Mouse (Mus musculus) intestine, postnatal 0 days (tissue): ENCODE data around the gene Ccl24. TPM values are rescaled to one million over a fixed set of nuclear protein-coding genes. Genes with fewer than 3 reads are reported as not detected.
"Not testable (repeated sequence)": the region's sequence is repeated elsewhere in the genome, so short reads cannot be mapped to it uniquely, and the experiment has no call there.

Source experiments
- ATAC-seq: fragments of 200-750 bp; cut with Nextera tagmentation; 2 replicates; pipeline ENCODE4 v1.8.0; 2017; ENCODE audit warnings: mild to moderate bottlenecking, moderate TSS enrichment, moderate library complexity
- H3K27ac ChIP-seq: fragments of 300-500 bp; sonication (generic); 2 replicates; pipeline ENCODE4 v1.5.1; 2014; ENCODE audit warnings: mild to moderate bottlenecking, low read depth, low read length, moderate library complexity
- H3K27me3 ChIP-seq: fragments of 300-500 bp; sonication (generic); replicated peaks from 2 replicates; pipeline ENCODE4 v1.6.1; 2014; ENCODE audit warnings: low read length, mixed read lengths; ENCODE audit not compliant: control insufficient read depth, insufficient read depth
- H3K36me3 ChIP-seq: fragments of 300-500 bp; sonication (generic); 2 replicates; pipeline ENCODE4 v1.6.1; 2014; ENCODE audit warnings: mild to moderate bottlenecking, moderate library complexity; ENCODE audit not compliant: control insufficient read depth, insufficient read depth
- H3K4me1 ChIP-seq: fragments of 300-500 bp; sonication (generic); replicated peaks from 2 replicates; pipeline ENCODE4 v1.6.1; 2014; ENCODE audit warnings: antibody characterized with exemption, low read length, mixed read lengths; ENCODE audit not compliant: control insufficient read depth, insufficient read depth
- H3K4me2 ChIP-seq: fragments of 300-500 bp; sonication (generic); replicated peaks from 2 replicates; pipeline ENCODE4 v1.6.1; 2014; ENCODE audit warnings: low read depth, mild to moderate bottlenecking, moderate library complexity
- H3K4me3 ChIP-seq: fragments of 300-500 bp; sonication (generic); 2 replicates; pipeline ENCODE4 v1.5.1; 2014; ENCODE audit warnings: low read depth, low read length
- H3K9ac ChIP-seq: fragments of 300-500 bp; sonication (generic); 2 replicates; pipeline ENCODE4 v1.6.1; 2014; ENCODE audit warnings: mild to moderate bottlenecking, low read depth, low read length
- H3K9me3 ChIP-seq: fragments of 300-500 bp; sonication (generic); 2 replicates; pipeline ENCODE4 v1.6.1; 2016; ENCODE audit warnings: mixed run types; ENCODE audit not compliant: control insufficient read depth
- CTCF ChIP-seq: sonication (generic); IDR thresholded peaks from 2 replicates; pipeline ENCODE4 v1.5.1; 2016; ENCODE audit warnings: low read depth, mild to moderate bottlenecking, control low read depth, antibody characterized with exemption, moderate library complexity
- WGBS: fragments of 180-500 bp; shearing (Covaris S2); extraction: QIAGEN DNeasy Blood & Tissue Kit; methylation state at CpG from one replicate; pipeline ENCODE4 v1.1.7; 2014; 5-methylcytosine and 5-hydroxymethylcytosine counted together
- polyA plus RNA-seq: library from polyadenylated mRNA; unstranded; fragments of >200 nt; fragmentation: Nextera tagmentation; extraction: Ambion mirVana; gene quantifications from 2 replicates; pipeline ENCODE4 v1.2.1, GENCODE M21; 2015

The Ccl24 gene
- 52.0 and 58.3 TPM in 2 replicates for polyA plus RNA-seq

DNA sequence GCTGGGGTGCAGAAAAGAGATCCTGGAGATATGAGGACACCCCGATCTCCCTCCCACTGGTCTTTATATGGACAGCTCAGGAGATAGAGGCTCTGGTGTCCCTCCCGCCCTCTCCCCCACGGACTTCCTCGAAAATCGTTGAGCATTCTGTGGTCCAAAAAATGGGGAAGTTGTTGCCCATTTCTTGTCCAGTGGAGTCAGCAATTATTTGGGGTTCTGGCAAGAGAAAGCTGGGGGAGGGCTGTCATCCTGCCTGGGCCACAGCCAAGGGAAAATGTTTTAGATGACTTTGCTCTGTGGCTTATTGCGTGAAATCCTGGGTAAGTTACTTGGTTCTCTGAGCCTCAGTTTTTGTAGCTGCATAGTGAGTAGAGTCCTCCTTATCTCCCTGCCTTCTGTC lies at the start of gene Ccl24:
TSS of gene Ccl24 (minus strand) at position 44 of the 400 bp plus-strand sequence.
- no peak for TF ChIP-seq CTCF
- Histone ChIP-seq H3K36me3 (no peaks in the 10 kb centered on the region), H3K4me2 (no peak within 1 kb of the TSS), H3K9me3 (no peaks in the 10 kb centered on the region), H3K27me3 (no peaks in the 10 kb centered on the region), H3K4me3 (no peak within 1 kb of the TSS), H3K9ac (no peak within 1 kb of the TSS), H3K4me1 (no peaks in the 10 kb centered on the region), H3K27ac (no peak within 1 kb of the TSS)
- no peak for ATAC-seq
- 87% methylated on average over 6 of the region's 6 CpGs for WGBS

DNA sequence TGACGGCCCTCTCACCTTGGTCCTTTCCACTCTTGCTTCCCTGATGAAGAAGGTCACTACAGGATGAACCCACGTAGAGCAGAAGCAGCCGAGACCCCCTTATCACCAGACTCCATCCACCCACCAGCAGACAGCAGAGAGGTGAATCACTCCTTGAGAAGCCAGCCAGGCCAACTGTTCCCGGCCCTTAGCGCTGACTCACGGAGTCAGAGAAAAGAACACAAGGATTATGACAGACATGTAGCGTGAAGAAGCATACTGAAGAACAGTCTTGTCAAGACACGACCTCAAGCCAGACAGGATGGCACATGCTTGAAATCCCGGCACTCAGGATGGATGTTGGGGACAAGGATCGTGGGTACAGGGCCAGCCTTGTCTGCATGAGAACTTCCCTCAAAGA lies 48.9 kb upstream of the Ccl24 start:
- Histone ChIP-seq H3K36me3 (no peaks in the 10 kb centered on the region), H3K9me3 (no peaks in the 10 kb centered on the region), H3K4me2 (no peak overlapping the region), H3K4me3 (no peak overlapping the region), H3K27ac (no peak overlapping the region), H3K9ac (no peak overlapping the region), H3K4me1 (no peaks in the 10 kb centered on the region), H3K27me3 (no peaks in the 10 kb centered on the region)
- WGBS, result 76% methylated on average over 10 of the region's 10 CpGs
- ATAC-seq, result no peak
- no peak for TF ChIP-seq CTCF

DNA sequence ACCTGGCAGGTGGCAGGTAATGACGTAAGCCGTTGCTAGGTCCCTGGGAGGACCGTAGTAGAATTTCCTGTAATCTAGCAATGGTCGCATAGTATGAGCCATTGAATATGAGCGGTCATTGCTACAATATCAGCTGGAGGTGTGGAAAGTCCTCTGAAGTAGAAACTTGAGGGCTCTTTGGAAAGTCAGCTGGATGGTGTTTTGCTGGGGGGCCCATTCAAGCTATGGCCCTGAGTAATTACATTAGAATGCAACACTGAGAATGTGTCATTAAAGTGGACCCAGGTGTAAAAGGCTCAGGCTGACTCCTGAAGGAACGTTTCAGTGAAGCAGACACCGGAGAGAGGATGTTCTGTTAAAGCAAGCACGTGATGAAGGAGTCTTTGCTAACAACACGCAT lies 47.7 kb upstream of the Ccl24 start:
- Histone ChIP-seq H3K36me3 (no peaks in the 10 kb centered on the region), H3K9me3 (no peaks in the 10 kb centered on the region), H3K9ac (no peak overlapping the region), H3K4me3 (no peak overlapping the region), H3K27me3 (no peaks in the 10 kb centered on the region), H3K27ac (no peak overlapping the region), H3K4me2 (no peak overlapping the region), H3K4me1 (no peaks in the 10 kb centered on the region)
- TF ChIP-seq CTCF, result no peak
- ATAC-seq, result no peak
- WGBS, result 83% methylated on average over 9 of the region's 9 CpGs

DNA sequence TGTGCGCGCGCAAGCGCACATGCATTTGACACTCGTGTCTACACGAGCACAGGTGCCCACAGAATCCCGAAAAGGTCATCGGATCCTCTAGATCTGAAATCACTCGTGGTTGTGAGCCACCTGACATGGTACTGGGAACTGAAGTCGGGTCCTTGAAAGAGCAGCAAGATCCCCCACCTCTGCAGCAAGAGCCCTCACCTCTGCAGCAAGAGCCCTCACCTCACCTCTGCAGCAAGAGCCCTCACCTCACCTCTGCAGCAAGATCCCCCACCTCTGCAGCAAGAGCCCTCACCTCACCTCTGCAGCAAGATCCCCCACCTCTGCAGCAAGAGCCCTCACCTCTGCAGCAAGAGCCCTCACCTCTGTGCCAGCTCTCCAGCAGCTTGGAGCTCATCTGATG lies 46.9 kb upstream of the Ccl24 start:
- H3K36me3 ChIP-seq, H3K9me3 ChIP-seq, ATAC-seq, H3K27ac ChIP-seq, H3K4me2 ChIP-seq, H3K4me1 ChIP-seq, H3K9ac ChIP-seq, H3K4me3 ChIP-seq, H3K27me3 ChIP-seq: not testable (repeated sequence)
- WGBS, result 86% methylated on average over 10 of the region's 10 CpGs

DNA sequence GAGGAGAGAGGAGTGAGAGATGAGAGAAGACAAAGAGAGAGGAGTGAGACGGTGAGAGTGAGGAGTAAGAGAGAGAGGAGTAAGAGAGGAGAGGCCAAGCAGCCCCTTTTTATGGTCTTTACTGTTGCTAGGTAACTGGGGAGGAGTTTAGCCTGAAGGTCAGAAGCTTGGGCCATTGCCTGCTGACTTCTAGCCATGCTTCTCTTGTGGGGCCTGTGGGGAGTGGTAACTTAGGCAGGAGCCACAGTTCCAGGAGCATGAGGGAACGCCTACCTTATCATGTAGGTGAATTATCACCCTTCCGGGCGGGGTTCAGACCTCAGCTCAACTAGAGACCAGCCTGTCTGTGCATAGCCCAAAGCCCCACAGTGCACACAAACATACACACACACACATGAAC lies 36.9 kb upstream of the Ccl24 start:
- no peak overlapping the region for H3K9ac ChIP-seq
- H3K36me3 ChIP-seq, result no peaks in the 10 kb centered on the region
- 36% methylated on average over 4 of the region's 4 CpGs for WGBS
- TF ChIP-seq CTCF, result no peak
- H3K9me3 ChIP-seq, result peaks cover 7% of the 10 kb centered on the region; the same call in 1 of the 2 replicates
- H3K27ac ChIP-seq, result no peak overlapping the region
- H3K4me1 ChIP-seq, result no peaks in the 10 kb centered on the region
- H3K4me2 ChIP-seq, result no peak overlapping the region
- no peaks in the 10 kb centered on the region for H3K27me3 ChIP-seq
- ATAC-seq, result no peak
- H3K4me3 ChIP-seq, result no peak overlapping the region

DNA sequence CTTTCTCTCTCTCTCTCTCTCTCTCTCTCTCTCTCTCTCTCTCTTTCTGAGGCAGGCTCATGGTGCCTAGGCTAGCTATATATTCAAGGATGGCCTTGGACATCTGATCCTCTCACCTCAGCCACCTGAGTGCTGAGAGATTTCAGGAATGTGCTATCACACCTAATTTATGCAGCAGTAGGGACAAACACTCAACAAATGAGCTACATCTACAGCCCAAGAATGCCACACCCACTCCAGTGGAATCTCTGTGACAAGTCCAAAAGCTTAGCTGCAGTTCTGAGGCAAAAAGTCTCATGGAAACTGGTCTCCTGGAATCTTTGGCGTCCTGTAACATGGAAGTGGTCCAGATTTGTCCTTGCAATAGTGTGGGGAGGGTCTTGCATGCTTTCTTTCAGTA lies 34.7 kb upstream of the Ccl24 start:
- Histone ChIP-seq H3K4me1 (no peaks in the 10 kb centered on the region), H3K4me2 (no peak overlapping the region), H3K9ac (no peak overlapping the region), H3K9me3 (peaks cover 7% of the 10 kb centered on the region; the same call in 1 of the 2 replicates), H3K27ac (no peak overlapping the region), H3K36me3 (no peaks in the 10 kb centered on the region), H3K27me3 (no peaks in the 10 kb centered on the region), H3K4me3 (no peak overlapping the region)
- no peak for TF ChIP-seq CTCF
- 46% methylated on average over 1 of the region's 1 CpGs for WGBS
- ATAC-seq, result no peak

DNA sequence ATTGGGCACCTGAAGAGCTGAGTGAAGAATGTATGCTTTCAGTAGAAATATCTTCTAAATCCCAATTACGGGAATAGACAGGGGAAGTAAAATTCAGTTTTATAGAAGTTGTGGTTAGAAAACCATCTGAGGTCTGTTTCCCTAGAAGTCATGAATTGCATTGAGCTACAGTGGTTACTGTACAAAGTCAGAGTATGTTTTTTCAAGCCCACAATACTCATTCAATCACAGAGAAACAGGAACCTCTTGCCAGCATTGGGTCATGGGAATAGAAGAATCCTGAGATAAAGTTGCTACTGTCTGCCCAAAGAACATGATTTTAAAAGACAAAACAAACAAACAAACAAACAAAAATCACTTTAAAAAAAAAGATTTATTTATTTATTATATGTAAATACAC lies 33.9 kb upstream of the Ccl24 start:
- ATAC-seq, H3K27ac ChIP-seq, H3K36me3 ChIP-seq, H3K9ac ChIP-seq, H3K4me2 ChIP-seq, H3K9me3 ChIP-seq, H3K4me1 ChIP-seq, H3K4me3 ChIP-seq, H3K27me3 ChIP-seq: not testable (repeated sequence)
- no CpG with 5 or more reads among the region's 1 CpGs for WGBS

DNA sequence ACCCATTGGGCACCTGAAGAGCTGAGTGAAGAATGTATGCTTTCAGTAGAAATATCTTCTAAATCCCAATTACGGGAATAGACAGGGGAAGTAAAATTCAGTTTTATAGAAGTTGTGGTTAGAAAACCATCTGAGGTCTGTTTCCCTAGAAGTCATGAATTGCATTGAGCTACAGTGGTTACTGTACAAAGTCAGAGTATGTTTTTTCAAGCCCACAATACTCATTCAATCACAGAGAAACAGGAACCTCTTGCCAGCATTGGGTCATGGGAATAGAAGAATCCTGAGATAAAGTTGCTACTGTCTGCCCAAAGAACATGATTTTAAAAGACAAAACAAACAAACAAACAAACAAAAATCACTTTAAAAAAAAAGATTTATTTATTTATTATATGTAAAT lies 31.8 kb upstream of the Ccl24 start:
- H3K27ac ChIP-seq, H3K9me3 ChIP-seq, H3K4me3 ChIP-seq, H3K4me2 ChIP-seq, H3K36me3 ChIP-seq, H3K4me1 ChIP-seq, H3K9ac ChIP-seq, H3K27me3 ChIP-seq, ATAC-seq: not testable (repeated sequence)
- WGBS, result no CpG with 5 or more reads among the region's 1 CpGs
